Mouse (Mus musculus) embryonic fibroblast, embryonic 13.5 days (primary cell): ENCODE data around the gene CT030661.1. TPM values are rescaled to one million over a fixed set of nuclear protein-coding genes. Genes with fewer than 3 reads are reported as not detected.
A peak's percentile ranks its signal among the peaks of the same experiment; 100 is the strongest.
"Not testable (repeated sequence)": the region's sequence is repeated elsewhere in the genome, so short reads cannot be mapped to it uniquely, and the experiment has no call there.

ENCODE experiments used
- H3K27ac ChIP-seq: 2 replicates; pipeline ENCODE4 v1.5.1; 2012; ENCODE audit warnings: low read length, control low read depth, inconsistent platforms; ENCODE audit not compliant: insufficient read depth
- H3K4me1 ChIP-seq: 2 replicates; pipeline ENCODE4 v1.6.1; 2011; ENCODE audit warnings: low read length; ENCODE audit not compliant: control insufficient read depth, insufficient read depth
- H3K4me3 ChIP-seq: 2 replicates; pipeline ENCODE4 v1.5.1; 2011; ENCODE audit warnings: mild to moderate bottlenecking, control low read depth, low read length; ENCODE audit not compliant: insufficient read depth
- CTCF ChIP-seq: IDR thresholded peaks from 2 replicates; pipeline ENCODE4 v1.5.1; 2011; ENCODE audit warnings: mild to moderate bottlenecking, control low read depth, low read length, moderate library complexity, borderline replicate concordance; ENCODE audit not compliant: insufficient read depth
- POLR2A ChIP-seq: IDR thresholded peaks from 2 replicates; pipeline ENCODE4 v1.6.1; 2011; ENCODE audit warnings: low read depth, mild to moderate bottlenecking, control low read depth, low read length, moderate library complexity
- polyA plus RNA-seq: library from polyadenylated mRNA; stranded (reverse); fragments of >200 nt; gene quantifications from 2 replicates; pipeline ENCODE4 v1.2.4, GENCODE M21; 2011; ENCODE audit warnings: low read depth; ENCODE audit not compliant: missing spikeins, insufficient read length

Gene CT030661.1
- polyA plus RNA-seq = 13.3 and 22.2 TPM in 2 replicates

GRCm38 (mm10) chr17:22314730-22315226 lies at the start of gene CT030661.1:
CT030661.1 (minus strand) TSS chr17:22314837.
- not testable (repeated sequence) for H3K27ac ChIP-seq

DNA sequence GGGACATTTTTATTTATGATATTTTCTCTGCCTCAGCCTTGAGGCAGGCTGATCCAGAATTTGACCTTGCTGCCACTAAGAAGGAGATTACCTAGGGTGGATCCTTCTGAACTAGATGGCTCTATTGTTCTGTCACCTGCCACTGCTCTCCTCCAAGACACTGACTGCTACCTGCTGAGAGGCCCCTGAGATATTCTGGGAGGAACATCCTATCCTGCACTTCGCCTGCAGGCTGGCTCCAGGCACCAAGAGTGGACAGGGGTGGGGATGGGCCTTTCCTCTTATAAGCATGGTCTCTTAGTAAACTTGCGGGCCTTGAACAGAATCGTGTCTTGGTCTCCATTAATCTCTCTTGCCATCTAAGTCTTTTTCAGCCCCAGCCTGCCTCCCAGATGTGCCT lies 49.3 kb upstream of the CT030661.1 start:
- Histone ChIP-seq H3K4me1 (peaks cover 5% of the 10 kb centered on the region; the same call in 1 of the 2 replicates), H3K27ac (no peak overlapping the region), H3K4me3 (no peak overlapping the region)
- TF ChIP-seq CTCF = no peak
- no peak for TF ChIP-seq POLR2A

More at GRCm38 (mm10) chr17:22314730-22315226, at the start of gene CT030661.1:
- peak within 1 kb of the TSS; percentile 54 for H3K4me3 ChIP-seq
- peak; percentile 65 for TF ChIP-seq POLR2A
- not testable (repeated sequence) for H3K4me1 ChIP-seq

DNA sequence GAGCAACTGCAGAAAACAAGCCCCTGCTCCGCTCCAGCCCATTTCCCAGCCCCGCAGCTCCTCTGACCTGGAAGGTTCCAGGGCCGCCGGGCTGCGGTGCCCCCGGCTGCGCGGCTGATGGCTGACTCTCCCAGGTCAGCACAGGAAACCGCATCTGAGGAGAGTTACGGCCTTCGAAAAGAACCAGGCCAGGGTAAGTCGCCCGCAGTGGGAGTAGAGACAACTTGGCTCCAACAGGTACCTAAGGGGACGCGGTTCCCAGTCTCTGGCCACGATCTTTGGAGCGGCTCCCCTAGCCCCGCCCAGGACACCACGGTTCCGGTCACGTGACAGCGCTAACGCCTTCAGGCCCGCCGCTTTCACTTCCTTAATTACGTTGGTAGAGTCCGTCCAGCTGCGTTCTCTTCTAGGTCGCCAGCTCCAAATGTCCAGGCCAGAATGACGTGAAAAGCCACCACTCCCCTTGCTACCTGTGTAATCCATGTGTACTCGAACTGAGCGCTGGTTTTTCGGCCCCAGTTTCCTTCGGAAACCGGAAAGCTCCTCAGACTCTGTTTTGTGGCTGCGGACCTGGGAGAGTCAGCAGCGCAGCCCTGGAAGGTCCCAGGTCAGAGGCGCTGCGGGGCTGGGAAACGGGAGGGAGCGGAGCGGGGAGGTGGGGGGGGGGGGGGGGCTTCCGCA lies 46.6 kb upstream of the CT030661.1 start, which contains the start of the genes Zfp944 and Zfp758:
TSS of gene Zfp944 (minus strand) at position 300 of the 681 bp plus-strand sequence.
TSS of gene Zfp758 (plus strand) at position 353 of the 681 bp plus-strand sequence.
- H3K27ac ChIP-seq = peak within 1 kb of the TSS; percentile 49
- H3K4me1 ChIP-seq = not testable (repeated sequence)
- TF ChIP-seq POLR2A = peak; percentile 58; the same call in 1 of the 2 replicates

GRCm38 (mm10) chr17:22360572-22360971 lies 45.9 kb upstream of the CT030661.1 start:
- Histone ChIP-seq H3K27ac (no peak overlapping the region), H3K4me3 (peak overlapping the region; percentile 70), H3K4me1 (peaks cover 5% of the 10 kb centered on the region; the same call in 1 of the 2 replicates)
- no peak for TF ChIP-seq POLR2A
- no peak for TF ChIP-seq CTCF

More for the DNA sequence above, 46.6 kb upstream of the CT030661.1 start, which contains the start of the genes Zfp944 and Zfp758:
- peak within 1 kb of the TSS; percentile 70 for H3K4me3 ChIP-seq

GRCm38 (mm10) chr17:22352794-22353193 lies 38.2 kb upstream of the CT030661.1 start:
- no peak overlapping the region for H3K4me3 ChIP-seq

GRCm38 (mm10) chr17:22315247-22315646 lies 610 bp upstream of the CT030661.1 start:
- H3K4me1 ChIP-seq, H3K27ac ChIP-seq: not testable (repeated sequence)
- peak overlapping the region; percentile 54 for H3K4me3 ChIP-seq

More at GRCm38 (mm10) chr17:22352794-22353193, 38.2 kb upstream of the CT030661.1 start:
- H3K4me1 ChIP-seq = no peaks in the 10 kb centered on the region
- no peak overlapping the region for H3K27ac ChIP-seq
- TF ChIP-seq CTCF (no peak), POLR2A (no peak)

GRCm38 (mm10) chr17:22314219-22314618 lies 418 bp downstream of the CT030661.1 start:
- H3K4me1 ChIP-seq, H3K27ac ChIP-seq: not testable (repeated sequence)
- peak overlapping the region; percentile 54 for H3K4me3 ChIP-seq

Other genes starting within 250 kb of the CT030661.1 start
- gene Zfp947, start 148.6 kb downstream of the CT030661.1 start, polyA plus RNA-seq = 3.3 and 3.8 TPM in 2 replicates
- 4.0 and 5.5 TPM in 2 replicates for gene Zfp994, start 89.2 kb downstream of the CT030661.1 start, polyA plus RNA-seq
- 7.0 and 8.9 TPM in 2 replicates for gene Zfp944, start 46.6 kb upstream of the CT030661.1 start, polyA plus RNA-seq
- 4.8 and 9.1 TPM in 2 replicates for gene Zfp758, start 46.6 kb upstream of the CT030661.1 start, polyA plus RNA-seq
- 7.9 and 11.5 TPM in 2 replicates for gene Zfp946, start 109.4 kb upstream of the CT030661.1 start, polyA plus RNA-seq